Mouse (Mus musculus): ENCODE data around the gene Atp5g3.
"Not testable (repeated sequence)": the region's sequence is repeated elsewhere in the genome, so short reads cannot be mapped to it uniquely, and the experiment has no call there.

The Atp5g3 gene

DNA sequence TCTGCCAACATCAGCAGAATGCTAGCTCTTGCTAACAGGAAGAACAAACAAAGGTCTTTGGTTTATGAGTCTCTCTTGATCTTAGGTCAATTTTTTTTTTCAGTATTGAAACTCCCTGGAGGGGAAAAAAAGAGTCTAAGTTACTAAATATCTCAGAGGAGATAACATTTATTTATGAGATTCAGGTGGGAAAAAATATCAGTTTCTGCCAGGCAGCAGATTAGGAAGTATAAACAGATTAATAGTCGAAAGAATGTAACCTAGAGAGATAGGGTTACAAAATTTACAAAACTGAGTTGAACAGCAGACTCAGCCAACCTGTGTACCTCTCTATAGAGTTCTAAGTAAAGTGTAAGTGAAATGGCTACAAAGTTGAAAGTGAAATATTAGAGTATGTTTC is 10.8 kb downstream of the Atp5g3 start:
- DNase-seq (ENCODE audit: extremely low read depth, insufficient read length, low spot score), result no peak

DNA sequence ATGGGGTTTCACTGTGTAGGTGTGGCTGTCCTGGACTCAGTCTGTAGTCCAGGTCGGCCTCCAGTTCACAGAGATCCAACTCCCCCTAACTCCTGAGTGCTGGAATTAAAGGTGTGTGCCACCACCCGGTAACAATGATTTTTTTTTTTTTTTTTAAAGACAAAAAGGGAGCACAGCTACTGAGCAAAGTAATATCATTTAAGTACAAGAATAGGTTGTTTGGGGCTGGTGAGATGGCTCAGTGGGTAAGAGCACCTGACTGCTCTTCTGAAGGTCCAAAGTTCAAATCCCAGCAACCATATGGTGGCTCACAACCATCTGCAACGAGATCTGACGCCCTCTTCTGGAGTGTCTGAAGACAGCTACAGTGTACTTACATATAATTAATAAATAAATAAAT is 14.2 kb downstream of the Atp5g3 start:
- not testable (repeated sequence) for DNase-seq (ENCODE audit: extremely low read depth, insufficient read length, low spot score)

GRCm38 (mm10) chr2:73893473-73894270 is 17.5 kb downstream of the Atp5g3 start:
- DNase-seq (ENCODE audit: extremely low read depth, insufficient read length, low spot score), result no peak

GRCm38 (mm10) chr2:73892464-73893296 is 18.4 kb downstream of the Atp5g3 start, which contains the start of gene Atf2:
Atf2 (minus strand) TSS chr2:73892639.
- DNase-seq (ENCODE audit: extremely low read depth, insufficient read length, low spot score), result peak; percentile 94

- no peak for DNase-seq (ENCODE audit: extremely low read depth, insufficient read length, low spot score)
These were observed 19.2 kb downstream of the Atp5g3 start for GRCm38 (mm10) chr2:73891701-73892463.

GRCm38 (mm10) chr2:73885997-73886396 is 25.1 kb downstream of the Atp5g3 start:
- no peak for DNase-seq (ENCODE audit: extremely low read depth, insufficient read length, low spot score)

- no peak for DNase-seq (ENCODE audit: extremely low read depth, insufficient read length, low spot score)
These were observed 33.2 kb downstream of the Atp5g3 start for GRCm38 (mm10) chr2:73877891-73878290.

DNA sequence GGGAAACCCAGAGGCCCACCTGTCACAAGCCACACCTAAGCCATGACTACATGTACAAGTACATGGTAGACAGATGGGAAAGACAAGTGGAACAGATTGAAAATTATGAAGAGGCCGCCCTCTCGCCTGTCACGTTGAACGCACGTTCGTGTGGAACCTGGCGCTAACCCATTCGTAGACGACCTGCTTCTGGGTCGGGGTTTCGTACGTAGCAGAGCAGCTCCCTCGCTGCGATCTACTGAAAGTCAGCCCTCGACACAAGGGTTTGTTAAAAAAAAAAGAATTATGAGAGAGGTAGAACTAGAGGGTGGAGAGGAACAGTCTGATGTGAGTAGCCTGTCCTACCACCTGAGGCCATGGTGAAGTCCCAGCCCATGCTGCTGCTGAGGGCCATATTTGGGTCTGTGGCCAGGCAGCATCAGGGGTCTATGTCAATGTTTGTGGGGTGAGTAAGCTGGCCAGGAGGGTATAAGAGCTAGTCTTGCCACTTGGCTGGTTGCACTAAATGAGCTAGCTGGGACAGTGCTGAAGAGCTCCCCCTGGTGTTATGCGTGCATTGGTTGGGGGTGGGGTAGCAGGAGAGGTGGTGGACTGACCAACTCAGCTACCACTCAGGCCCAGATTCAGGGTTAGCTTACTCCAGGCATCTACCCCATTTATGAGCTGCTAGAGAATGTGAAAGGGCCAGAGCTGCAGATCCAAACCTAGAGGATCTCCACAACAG is 43.2 kb downstream of the Atp5g3 start:
- DNase-seq (ENCODE audit: extremely low read depth, insufficient read length, low spot score), result peak; percentile 19

- peak; percentile 58 for DNase-seq (ENCODE audit: extremely low read depth, insufficient read length, low spot score)
These were observed 51.0 kb downstream of the Atp5g3 start for GRCm38 (mm10) chr2:73860046-73860624.

Measured in 3134 (cell line).